Mouse (Mus musculus) stomach, embryonic 14.5 days (tissue): ENCODE measurements around the gene Kirrel3. TPM values are rescaled to one million over a fixed set of nuclear protein-coding genes. Genes with fewer than 3 reads are reported as not detected.

Experiments used
- ATAC-seq: fragments of 200-750 bp; cut with Nextera tagmentation; 2 replicates; pipeline ENCODE4 v1.8.0; 2017; ENCODE audit warnings: low read depth, moderate TSS enrichment; ENCODE audit not compliant: insufficient number of reproducible peaks, insufficient read depth, low FRiP score
- H3K27ac ChIP-seq: fragments of 300-500 bp; sonication (generic); 2 replicates; pipeline ENCODE4 v1.5.1; 2014; ENCODE audit warnings: mild to moderate bottlenecking, low read length, moderate library complexity, mixed read lengths
- H3K27me3 ChIP-seq: fragments of 300-500 bp; sonication (generic); 2 replicates; pipeline ENCODE4 v1.6.1; 2014; ENCODE audit warnings: low read length, control low read depth, mixed read lengths; ENCODE audit not compliant: control insufficient read depth, insufficient read depth
- H3K36me3 ChIP-seq: fragments of 300-500 bp; sonication (generic); 2 replicates; pipeline ENCODE4 v1.6.1; 2014; ENCODE audit warnings: mild to moderate bottlenecking, control low read depth, low read length, moderate library complexity, mixed read lengths; ENCODE audit not compliant: control insufficient read depth, insufficient read depth
- H3K4me1 ChIP-seq: fragments of 300-500 bp; sonication (generic); 2 replicates; pipeline ENCODE4 v1.6.1; 2014; ENCODE audit warnings: low read length, control low read depth, mixed read lengths; ENCODE audit not compliant: control insufficient read depth, insufficient read depth
- H3K4me2 ChIP-seq: fragments of 300-500 bp; sonication (generic); replicated peaks from 2 replicates; pipeline ENCODE4 v1.6.1; 2014; ENCODE audit warnings: low read depth, low read length, control low read depth
- H3K4me3 ChIP-seq: fragments of 300-500 bp; sonication (generic); 2 replicates; pipeline ENCODE4 v1.5.1; 2014; ENCODE audit warnings: low read depth, low read length, control low read depth
- H3K9ac ChIP-seq: fragments of 300-500 bp; sonication (generic); replicated peaks from 2 replicates; pipeline ENCODE4 v1.6.1; 2014; ENCODE audit warnings: low read depth, mild to moderate bottlenecking, control low read depth, low read length, moderate library complexity, mixed read lengths
- H3K9me3 ChIP-seq: fragments of 300-500 bp; sonication (generic); 2 replicates; pipeline ENCODE4 v1.6.1; 2016; ENCODE audit warnings: low read depth, low read length, control low read depth; ENCODE audit not compliant: control insufficient read depth
- WGBS: fragments of 180-500 bp; shearing (Covaris S2); extraction: QIAGEN DNeasy Blood & Tissue Kit; methylation state at CpG from one replicate; pipeline ENCODE4 v1.1.7; 2014; 5-methylcytosine and 5-hydroxymethylcytosine counted together
- polyA plus RNA-seq: library from polyadenylated mRNA; unstranded; fragments of >200 nt; fragmentation: Nextera tagmentation; extraction: Ambion mirVana; gene quantifications from 2 replicates; pipeline ENCODE4 v1.2.1, GENCODE M21; 2014

Kirrel3 gene
- polyA plus RNA-seq, 1 experiment from 2014 or later = 6.3 TPM

- Histone ChIP-seq H3K4me2 (no peak overlapping the region), H3K9ac (no peak overlapping the region), H3K9me3 (no peaks in the 10 kb centered on the region), H3K36me3 (no peaks in the 10 kb centered on the region), H3K4me3 (no peak overlapping the region), H3K4me1 (peaks cover 4% of the 10 kb centered on the region; the same call in 1 of the 2 replicates), H3K27ac (no peak overlapping the region), H3K27me3 (no peaks in the 10 kb centered on the region)
- no peak for ATAC-seq
- WGBS = 88% methylated on average over 12 of the region's 12 CpGs
Measured at GRCm38 (mm10) chr9:34987422-34988148, 501.9 kb downstream of the Kirrel3 start.

- ATAC-seq = no peak
- Histone ChIP-seq H3K4me1 (peaks cover 4% of the 10 kb centered on the region; the same call in 1 of the 2 replicates), H3K27me3 (no peaks in the 10 kb centered on the region), H3K4me3 (no peak overlapping the region), H3K9me3 (no peaks in the 10 kb centered on the region), H3K9ac (no peak overlapping the region), H3K36me3 (no peaks in the 10 kb centered on the region), H3K4me2 (no peak overlapping the region), H3K27ac (no peak overlapping the region)
- WGBS = 84% methylated on average over 3 of the region's 3 CpGs
Measured at GRCm38 (mm10) chr9:34988683-34989082, 503.0 kb downstream of the Kirrel3 start.

GRCm38 (mm10) chr9:34992201-34992600, 506.5 kb downstream of the Kirrel3 start:
- Histone ChIP-seq H3K4me3 (no peak overlapping the region), H3K27me3 (no peaks in the 10 kb centered on the region), H3K27ac (no peak overlapping the region; the same call in 1 of the 2 replicates), H3K9ac (no peak overlapping the region), H3K9me3 (no peaks in the 10 kb centered on the region), H3K4me1 (peaks cover 4% of the 10 kb centered on the region; the same call in 1 of the 2 replicates), H3K4me2 (no peak overlapping the region), H3K36me3 (no peaks in the 10 kb centered on the region)
- ATAC-seq = no peak; the same call in 1 of the 2 replicates
- WGBS = 19% methylated on average over 4 of the region's 4 CpGs

GRCm38 (mm10) chr9:34993467-34994211, 507.9 kb downstream of the Kirrel3 start:
- no peak overlapping the region for H3K4me2 ChIP-seq
- no peak overlapping the region for H3K9ac ChIP-seq
- no peaks in the 10 kb centered on the region for H3K27me3 ChIP-seq
- H3K9me3 ChIP-seq = no peaks in the 10 kb centered on the region
- no peak overlapping the region for H3K27ac ChIP-seq
- ATAC-seq = no peak
- H3K4me3 ChIP-seq = no peak overlapping the region
- WGBS = 70% methylated on average over 4 of the region's 4 CpGs
- H3K4me1 ChIP-seq = peaks cover 4% of the 10 kb centered on the region; the same call in 1 of the 2 replicates
- no peaks in the 10 kb centered on the region for H3K36me3 ChIP-seq

GRCm38 (mm10) chr9:34995078-34995477, 509.4 kb downstream of the Kirrel3 start:
- WGBS = 87% methylated on average over 2 of the region's 2 CpGs

GRCm38 (mm10) chr9:34995660-34996378, 510.1 kb downstream of the Kirrel3 start:
- H3K27ac ChIP-seq = no peak overlapping the region
- no peaks in the 10 kb centered on the region for H3K36me3 ChIP-seq
- H3K4me2 ChIP-seq = no peak overlapping the region
- H3K27me3 ChIP-seq = no peaks in the 10 kb centered on the region
- no peaks in the 10 kb centered on the region for H3K9me3 ChIP-seq
- H3K4me3 ChIP-seq = no peak overlapping the region
- no peak overlapping the region for H3K9ac ChIP-seq
- peaks cover 4% of the 10 kb centered on the region; the same call in 1 of the 2 replicates for H3K4me1 ChIP-seq
- no peak for ATAC-seq
- WGBS = 69% methylated on average over 15 of the region's 15 CpGs

More at GRCm38 (mm10) chr9:34995078-34995477, 509.4 kb downstream of the Kirrel3 start:
- H3K9me3 ChIP-seq = no peaks in the 10 kb centered on the region
- no peak for ATAC-seq
- H3K4me3 ChIP-seq = no peak overlapping the region
- H3K9ac ChIP-seq = no peak overlapping the region
- no peak overlapping the region for H3K4me2 ChIP-seq
- H3K36me3 ChIP-seq = no peaks in the 10 kb centered on the region
- no peaks in the 10 kb centered on the region for H3K27me3 ChIP-seq
- peaks cover 4% of the 10 kb centered on the region; the same call in 1 of the 2 replicates for H3K4me1 ChIP-seq
- no peak overlapping the region for H3K27ac ChIP-seq

- H3K4me1 ChIP-seq = no peaks in the 10 kb centered on the region
- H3K9me3 ChIP-seq = no peaks in the 10 kb centered on the region
- H3K27me3 ChIP-seq = no peaks in the 10 kb centered on the region
- no peak overlapping the region for H3K4me3 ChIP-seq
- H3K4me2 ChIP-seq = no peak overlapping the region
- 38% methylated on average over 9 of the region's 9 CpGs for WGBS
- H3K27ac ChIP-seq = no peak overlapping the region
- H3K36me3 ChIP-seq = no peaks in the 10 kb centered on the region
- peak; percentile 53; the same call in 1 of the 2 replicates for ATAC-seq
- H3K9ac ChIP-seq = no peak overlapping the region
Measured at GRCm38 (mm10) chr9:34997880-34998865, 512.5 kb downstream of the Kirrel3 start.
